Mouse (Mus musculus) G1E (cell line): ENCODE results near the gene Slc7a14. TPM values are rescaled to one million over a fixed set of nuclear protein-coding genes. Genes with fewer than 3 reads are reported as not detected.

Source experiments
- ATAC-seq: 2 replicates; pipeline ENCODE4 v1.8.0; 2016; ENCODE audit warnings: mild to moderate bottlenecking; ENCODE audit not compliant: insufficient number of reproducible peaks, poor library complexity, low FRiP score, severe bottlenecking; ENCODE audit errors: extremely low read depth
- DNase-seq: peaks from one replicate; pipeline ENCODE4 v3.0.0; 2012; ENCODE audit warnings: low spot score
- H3K27me3 ChIP-seq: 2 replicates; pipeline ENCODE4 v1.6.1; 2012; ENCODE audit warnings: mild to moderate bottlenecking, low read length, inconsistent platforms; ENCODE audit not compliant: insufficient read depth
- H3K36me3 ChIP-seq: replicated peaks from 2 replicates; pipeline ENCODE3; 2012; ENCODE audit warnings: mild to moderate bottlenecking, inconsistent platforms
- H3K4me1 ChIP-seq: 2 replicates; pipeline ENCODE4 v1.6.1; 2012; ENCODE audit warnings: low read depth, low read length, inconsistent platforms, mixed read lengths; ENCODE audit not compliant: insufficient read depth
- H3K4me3 ChIP-seq: 2 replicates; pipeline ENCODE4 v1.5.1; 2012; ENCODE audit warnings: low read depth, mild to moderate bottlenecking, inconsistent platforms, low read length, moderate library complexity, mixed read lengths
- H3K9me3 ChIP-seq: replicated peaks from 2 replicates; pipeline ENCODE4 v1.6.1; 2012; ENCODE audit warnings: inconsistent platforms
- CTCF ChIP-seq: IDR thresholded peaks from 2 replicates; pipeline ENCODE4 v1.5.1; 2012; ENCODE audit warnings: low read depth, low read length, inconsistent platforms, mixed read lengths
- GATA1 ChIP-seq: IDR thresholded peaks from 2 replicates; pipeline ENCODE4 v1.6.1; 2012; ENCODE audit warnings: borderline replicate concordance, low read length, inconsistent platforms, mixed read lengths
- GATA2 ChIP-seq: IDR thresholded peaks from 2 replicates; pipeline ENCODE4 v1.6.1; 2012; ENCODE audit warnings: low read depth, low read length, inconsistent platforms, borderline replicate concordance
- POLR2AphosphoS5 ChIP-seq: IDR thresholded peaks from 2 replicates; pipeline ENCODE4 v1.6.1; 2012; ENCODE audit warnings: low read depth, low read length, inconsistent platforms; ENCODE audit not compliant: insufficient replicate concordance
- TAL1 ChIP-seq: conservative IDR thresholded peaks from 2 replicates; pipeline ENCODE4 v1.6.1; 2012; ENCODE audit warnings: low read depth, low read length, inconsistent platforms, mixed read lengths
- polyA plus RNA-seq: library from polyadenylated mRNA; stranded (reverse); fragments of >175 nt; gene quantifications from 2 replicates; pipeline ENCODE4 v1.2.3, GENCODE M21; 2012
- total RNA-seq, 2 experiments: library from RNA; stranded (forward) in 1 of 2; stranded (reverse) in 1 of 2; fragments of 200-1000 nt in 1 of 2; fragments of >200 nt in 1 of 2; fragmentation: Nextera tagmentation in 1 of 2; gene quantifications; 2 replicates each; pipeline ENCODE4 v1.2.3; 2014 to 2017

The Slc7a14 gene
- total and polyA plus RNA-seq, 3 experiments: 0.11 TPM; not detected in 2

- Histone ChIP-seq H3K27me3 (no peaks in the 10 kb centered on the region; the same call in 1 of the 2 replicates), H3K4me3 (no peak overlapping the region), H3K4me1 (no peaks in the 10 kb centered on the region), H3K36me3 (no peaks in the 10 kb centered on the region), H3K9me3 (no peaks in the 10 kb centered on the region)
- no peak for DNase-seq
- TF ChIP-seq POLR2AphosphoS5: no peak
- TF ChIP-seq GATA2: no peak
- TF ChIP-seq CTCF: no peak
- no peak for ATAC-seq
Measured at GRCm38 (mm10) chr3:31254427-31254826, 55.8 kb downstream of the Slc7a14 start.

GRCm38 (mm10) chr3:31253862-31254261 is 56.3 kb downstream of the Slc7a14 start:
- no peak for TF ChIP-seq GATA2
- TF ChIP-seq POLR2AphosphoS5: no peak
- TF ChIP-seq GATA1: no peak
- TF ChIP-seq TAL1: no peak
- TF ChIP-seq CTCF: no peak
- no peak for DNase-seq
- H3K4me3 ChIP-seq: no peak overlapping the region
- ATAC-seq: no peak
- no peaks in the 10 kb centered on the region for H3K36me3 ChIP-seq
- no peaks in the 10 kb centered on the region; the same call in 1 of the 2 replicates for H3K27me3 ChIP-seq
- no peaks in the 10 kb centered on the region for H3K9me3 ChIP-seq
- H3K4me1 ChIP-seq: no peaks in the 10 kb centered on the region

- H3K9me3 ChIP-seq: no peaks in the 10 kb centered on the region
- H3K36me3 ChIP-seq: no peaks in the 10 kb centered on the region
- H3K4me3 ChIP-seq: no peak overlapping the region
- no peaks in the 10 kb centered on the region for H3K4me1 ChIP-seq
- no peak for DNase-seq
- ATAC-seq: no peak
- TF ChIP-seq POLR2AphosphoS5 (no peak), TAL1 (no peak), GATA2 (no peak)
- peaks cover 3% of the 10 kb centered on the region; the same call in 1 of the 2 replicates for H3K27me3 ChIP-seq
Measured at GRCm38 (mm10) chr3:31252566-31252965, 57.6 kb downstream of the Slc7a14 start.

GRCm38 (mm10) chr3:31243478-31243877 is 66.7 kb downstream of the Slc7a14 start:
- TF ChIP-seq POLR2AphosphoS5 (no peak), GATA2 (no peak), CTCF (no peak), GATA1 (no peak), TAL1 (no peak)
- Histone ChIP-seq H3K4me1 (no peaks in the 10 kb centered on the region), H3K36me3 (no peaks in the 10 kb centered on the region), H3K27me3 (0 out of 2 replicates have a peak, but pooled peaks cover 3% of the 10 kb centered on the region), H3K4me3 (no peak overlapping the region), H3K9me3 (no peaks in the 10 kb centered on the region)
- DNase-seq (no peak), ATAC-seq (no peak)

GRCm38 (mm10) chr3:31240840-31241239 is 69.3 kb downstream of the Slc7a14 start:
- DNase-seq: no peak
- H3K9me3 ChIP-seq: no peaks in the 10 kb centered on the region
- no peak overlapping the region for H3K4me3 ChIP-seq
- ATAC-seq: no peak
- H3K27me3 ChIP-seq: no peaks in the 10 kb centered on the region
- H3K4me1 ChIP-seq: no peaks in the 10 kb centered on the region
- no peaks in the 10 kb centered on the region for H3K36me3 ChIP-seq
- TF ChIP-seq POLR2AphosphoS5: no peak
- TF ChIP-seq GATA1: no peak
- TF ChIP-seq TAL1: no peak
- TF ChIP-seq CTCF: no peak
- no peak for TF ChIP-seq GATA2

- Histone ChIP-seq H3K4me3 (no peak overlapping the region), H3K4me1 (no peaks in the 10 kb centered on the region), H3K36me3 (no peaks in the 10 kb centered on the region), H3K9me3 (no peaks in the 10 kb centered on the region), H3K27me3 (no peaks in the 10 kb centered on the region)
- ATAC-seq (no peak), DNase-seq (no peak)
- TF ChIP-seq GATA1 (no peak), GATA2 (no peak), POLR2AphosphoS5 (no peak), CTCF (no peak), TAL1 (no peak)
Measured at GRCm38 (mm10) chr3:31239645-31240044, 70.5 kb downstream of the Slc7a14 start.
